Mouse (Mus musculus) cortical plate, adult 2 months (tissue): Measurements from ENCODE around the gene Kif16b.

Experiments used
- CTCF ChIP-seq: fragments of 200-500 bp; IDR thresholded peaks from 2 replicates; pipeline ENCODE4 v1.5.1; 2011; ENCODE audit warnings: mild to moderate bottlenecking, control low read depth, low read length; ENCODE audit not compliant: insufficient read depth; ENCODE audit errors: extremely low read depth
- POLR2A ChIP-seq: fragments of 200-500 bp; IDR thresholded peaks from 2 replicates; pipeline ENCODE4 v1.6.1; 2011; ENCODE audit warnings: mild to moderate bottlenecking, low read length, control low read depth; ENCODE audit not compliant: insufficient read depth; ENCODE audit errors: extremely low read depth

DNA sequence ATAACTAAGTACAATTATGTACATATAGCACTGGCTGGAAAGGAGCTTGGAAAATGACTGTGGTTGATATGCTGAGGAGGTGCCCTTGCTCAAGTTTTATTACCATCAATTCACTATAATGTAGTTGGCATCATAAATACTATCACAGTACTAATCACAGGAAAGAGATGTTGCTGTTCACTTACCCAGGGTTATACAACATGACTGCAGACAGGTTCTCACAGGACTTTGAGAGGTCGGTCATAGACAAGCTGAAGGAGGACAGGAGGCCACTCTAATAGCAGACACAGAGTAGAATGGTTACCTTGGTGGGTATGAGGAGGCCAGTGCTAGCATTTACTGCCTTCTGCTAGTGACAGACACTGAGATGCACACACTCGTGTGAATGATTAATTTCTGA is 162.0 kb downstream of the Kif16b start:
- TF ChIP-seq CTCF (no peak), POLR2A (no peak)
